Mouse (Mus musculus) fat pad, adult 2 months (tissue): ENCODE measurements around the gene Brf1.

ENCODE experiments used
- DNase-seq: peaks from one replicate; pipeline ENCODE4 v3.0.0-alpha.2; 2011; ENCODE audit warnings: low read depth, low spot score; ENCODE audit errors: extremely low read depth

The Brf1 gene

GRCm38 (mm10) chr12:112911701-112912100 lies 88.8 kb downstream of the Brf1 start:
- DNase-seq = no peak
